Mouse (Mus musculus) B cell, adult 2 months (primary cell): ENCODE data around the gene Nid1.
A peak's percentile ranks its signal among the peaks of the same experiment; 100 is the strongest.
"Not testable (repeated sequence)": the region's sequence is repeated elsewhere in the genome, so short reads cannot be mapped to it uniquely, and the experiment has no call there.

Experiments
- DNase-seq, 2 experiments: peaks; one replicate each; pipeline ENCODE4 v3.0.0; 2022

Nid1 gene

DNA sequence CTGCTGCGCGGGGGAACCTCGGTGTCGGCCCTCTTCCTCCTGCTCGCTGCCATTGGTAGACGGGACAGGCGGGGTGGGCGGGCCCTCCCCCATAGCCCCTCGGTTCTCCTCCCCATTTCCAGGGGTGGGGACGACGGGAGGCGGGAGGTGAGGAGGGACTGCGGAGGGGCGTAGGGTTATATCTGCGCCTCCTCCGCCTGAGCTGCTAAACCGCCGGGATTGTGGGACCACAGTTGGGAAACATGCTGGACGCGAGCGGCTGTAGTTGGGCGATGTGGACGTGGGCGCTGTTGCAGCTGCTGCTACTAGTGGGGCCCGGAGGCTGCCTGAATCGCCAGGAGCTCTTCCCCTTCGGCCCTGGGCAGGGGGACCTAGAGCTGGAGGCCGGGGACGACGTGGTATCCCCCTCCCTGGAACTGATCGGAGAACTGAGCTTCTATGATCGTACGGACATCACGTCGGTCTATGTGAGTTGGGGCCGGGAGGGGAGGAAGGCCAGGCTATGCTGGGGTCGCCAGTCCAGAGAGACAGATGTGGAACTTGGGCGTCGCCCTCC lies at the start of gene Nid1:
TSS of gene Nid1 (plus strand) at position 92 of the 556 bp plus-strand sequence.
- DNase-seq: not testable (repeated sequence)

DNA sequence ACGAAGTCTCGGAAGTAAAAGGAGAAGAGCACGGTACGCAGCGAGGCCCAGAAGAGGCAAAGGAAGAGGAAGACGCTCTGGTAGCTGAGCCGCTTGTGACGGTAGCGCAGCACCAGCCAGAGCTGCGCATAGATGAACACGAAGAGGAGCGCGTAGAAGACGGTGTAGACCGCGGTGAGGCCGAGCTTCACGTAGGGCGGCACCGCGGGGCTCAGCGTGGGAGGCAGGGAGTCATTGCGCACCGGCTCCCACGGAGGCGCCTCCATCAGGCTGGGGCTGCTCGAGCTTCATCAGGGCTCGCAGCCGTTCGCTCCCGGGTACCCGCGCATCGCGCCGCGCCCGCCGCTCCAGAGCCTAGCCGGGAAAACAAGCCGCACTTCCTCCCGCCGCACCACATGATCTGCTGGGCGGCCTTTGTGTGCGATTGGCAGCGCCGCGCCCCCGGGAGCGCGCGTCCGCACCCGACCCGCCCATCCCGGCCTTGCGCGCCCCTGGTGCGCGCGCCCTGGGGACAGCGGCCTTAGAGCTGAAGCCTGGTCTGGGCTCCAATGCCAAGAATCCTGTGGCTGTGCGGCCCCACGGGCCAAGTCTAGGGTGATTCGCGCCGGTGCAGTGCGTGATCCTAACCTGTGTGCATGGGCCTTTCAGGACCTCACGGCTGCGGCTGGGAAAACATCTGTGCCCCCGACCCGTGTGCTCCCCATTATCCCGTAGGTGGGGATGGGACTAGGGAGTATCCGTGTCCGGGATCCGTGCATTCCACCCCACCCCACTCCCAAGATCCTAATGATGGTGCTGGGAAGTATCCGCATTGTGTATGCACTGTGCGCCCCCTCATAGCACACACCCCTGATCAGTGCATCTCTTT lies 43.9 kb upstream of the Nid1 start, which contains the start of gene Gpr137b:
TSS of gene Gpr137b (minus strand) at position 787 of the 868 bp plus-strand sequence.
- DNase-seq: peak; percentile 49 to 61

DNA sequence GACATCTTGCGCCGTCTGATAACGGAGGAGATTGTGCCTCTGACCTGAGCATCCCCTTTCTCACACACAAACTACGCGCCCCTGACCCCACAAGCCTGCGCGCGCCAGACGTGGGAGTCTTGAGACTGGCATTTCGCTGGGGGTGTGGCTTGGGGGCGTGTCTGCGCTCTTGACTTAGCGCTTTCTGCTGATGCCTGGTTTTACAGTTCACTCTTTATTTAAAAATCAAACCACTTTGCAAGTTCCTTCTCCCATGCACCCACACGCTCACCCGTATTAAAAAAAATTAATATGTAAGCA lies 43.3 kb upstream of the Nid1 start:
- peak; percentile 37 to 39 for DNase-seq

DNA sequence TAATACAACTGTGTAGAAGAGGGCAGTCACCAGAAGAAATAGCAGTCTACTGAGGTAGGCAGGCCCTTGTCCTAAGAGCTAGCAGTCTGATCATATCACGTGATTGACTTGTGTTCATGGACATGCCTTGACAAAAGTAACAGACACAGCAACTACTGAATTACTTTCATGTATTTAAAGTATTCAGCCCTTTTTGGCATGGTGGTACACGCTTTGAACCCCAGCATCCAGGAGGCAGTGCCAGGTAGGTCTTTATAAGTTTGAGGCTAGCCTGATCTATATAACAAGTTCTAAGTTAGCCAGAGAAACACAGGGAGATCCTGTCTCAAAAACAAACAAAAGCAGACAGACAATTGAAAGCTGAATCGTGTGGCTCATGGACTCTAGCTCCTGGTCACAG lies 36.5 kb upstream of the Nid1 start:
- not testable (repeated sequence) for DNase-seq

DNA sequence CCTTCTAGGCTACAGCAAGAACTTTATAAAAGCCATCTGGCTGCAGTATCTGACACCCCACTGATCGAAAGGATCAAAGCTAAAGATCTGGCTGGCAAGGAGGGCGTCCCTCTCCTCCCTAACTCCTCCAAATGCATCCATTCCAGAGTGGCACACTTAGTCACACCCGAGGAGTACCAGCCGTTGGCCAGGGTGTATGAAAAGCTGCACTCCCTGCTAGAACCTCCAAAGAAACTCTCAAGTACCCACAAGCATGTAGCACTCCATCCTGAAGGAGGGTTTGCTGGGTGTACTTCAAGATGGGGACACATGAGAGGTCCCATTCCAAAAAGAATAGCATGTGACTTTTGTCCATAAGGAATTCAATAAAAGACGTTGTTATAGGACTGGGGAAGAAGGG lies 34.5 kb upstream of the Nid1 start:
- not testable (repeated sequence) for DNase-seq

DNA sequence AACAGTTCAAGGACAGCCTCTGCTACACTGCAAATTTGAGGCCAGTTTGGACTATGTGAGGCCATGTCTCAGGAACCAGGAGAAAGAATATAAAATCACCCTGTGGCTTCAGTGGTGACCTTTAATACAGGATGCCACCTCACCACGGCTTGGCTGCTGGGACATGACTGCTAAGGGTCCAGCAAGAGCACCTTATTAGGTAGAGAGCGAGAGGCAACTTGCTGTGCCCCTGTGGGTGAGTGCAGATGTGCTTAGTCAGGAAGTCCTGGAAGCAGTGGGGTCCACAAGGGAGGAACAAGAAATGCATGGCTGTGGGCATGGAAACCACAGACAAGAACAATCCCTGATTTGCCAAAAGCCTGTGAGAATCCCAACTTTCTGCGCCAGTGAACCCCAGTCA lies 34.0 kb upstream of the Nid1 start:
- not testable (repeated sequence) for DNase-seq

DNA sequence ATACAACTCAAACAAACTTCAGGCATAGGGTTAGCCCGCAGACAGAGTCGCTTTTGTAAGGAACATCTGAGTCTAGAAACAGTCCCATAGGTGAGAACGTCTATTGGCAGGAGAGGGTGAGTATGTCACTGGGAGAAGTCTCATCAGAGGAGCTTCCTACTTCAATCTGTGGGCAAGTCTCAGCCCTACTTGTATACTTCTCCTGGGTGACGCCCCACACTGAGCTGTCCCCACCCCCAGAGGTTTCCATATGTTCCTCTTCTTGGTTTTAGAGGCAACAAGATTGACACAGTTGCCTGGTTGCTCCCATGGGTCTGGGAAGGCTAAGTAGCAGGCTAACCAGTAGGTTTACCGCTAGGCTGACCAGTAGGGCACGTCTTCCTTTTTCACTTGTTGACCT lies 33.5 kb upstream of the Nid1 start:
- not testable (repeated sequence) for DNase-seq

DNA sequence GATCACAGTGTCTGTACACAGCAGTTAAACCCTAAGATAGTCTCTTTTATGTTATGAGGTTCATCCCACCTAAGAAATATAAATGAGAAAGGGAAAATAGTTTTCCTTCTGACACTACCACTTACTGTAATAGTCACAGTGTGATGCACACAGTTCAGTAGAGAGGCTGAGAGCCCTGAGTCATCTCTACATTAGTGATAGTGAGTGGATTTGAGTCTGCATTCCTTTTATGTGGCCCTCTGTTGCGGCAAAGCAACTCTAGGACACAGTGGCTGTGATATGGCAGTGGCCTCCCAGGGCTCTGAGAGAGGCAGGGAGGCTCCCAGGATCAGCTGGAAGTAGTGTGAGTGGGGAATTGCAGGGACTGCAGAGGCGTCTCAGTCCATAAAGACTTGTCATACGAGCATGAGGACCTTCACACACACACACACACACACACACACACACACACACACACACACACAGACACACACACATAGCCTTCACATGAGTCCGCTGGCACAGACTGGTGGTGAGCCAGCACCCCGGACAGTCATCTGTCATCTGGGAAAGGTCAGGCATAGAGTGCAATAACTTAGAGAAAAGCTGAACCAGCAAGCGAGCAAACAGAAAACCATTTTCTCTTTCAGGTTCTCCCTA lies 32.7 kb upstream of the Nid1 start:
- DNase-seq: not testable (repeated sequence)

DNA sequence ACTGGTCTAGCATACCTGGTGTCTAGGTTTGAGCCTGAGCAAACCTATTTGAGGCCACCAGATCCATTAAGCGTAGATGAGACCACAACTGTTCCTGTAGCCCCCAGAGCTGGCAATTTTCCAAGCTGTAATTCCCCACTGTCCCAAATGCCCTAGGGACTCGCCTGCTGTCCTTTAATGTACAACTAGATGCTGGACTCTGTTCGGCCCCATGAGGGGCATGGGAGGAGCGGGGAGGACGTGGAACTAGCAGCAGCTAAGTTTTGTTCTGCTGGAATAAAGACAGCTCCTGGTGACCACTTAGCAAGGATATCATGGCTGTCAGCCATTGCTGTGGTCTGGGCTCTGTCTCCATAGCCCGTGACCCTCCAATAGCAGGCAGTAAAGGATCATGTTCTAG lies 31.8 kb upstream of the Nid1 start:
- DNase-seq: not testable (repeated sequence)

DNA sequence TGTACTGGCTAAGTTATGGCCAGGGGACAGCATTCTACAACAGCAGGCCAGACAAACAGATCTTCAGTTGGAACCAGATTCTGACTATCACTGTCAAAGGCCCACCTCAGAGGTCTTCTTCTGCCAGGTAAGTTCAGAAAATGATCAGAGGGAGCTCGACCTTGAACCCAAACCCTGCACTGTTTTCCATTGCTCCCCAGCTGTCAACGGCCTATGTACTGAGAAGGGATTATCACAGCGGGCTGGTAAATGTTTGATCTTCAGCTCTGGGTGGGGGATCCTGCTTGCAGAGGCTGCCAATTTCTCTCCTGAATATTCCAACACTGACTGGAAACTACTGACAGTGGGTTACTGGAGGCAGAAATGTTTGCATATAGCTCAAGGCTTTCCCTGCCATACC lies 23.1 kb upstream of the Nid1 start:
- no peak for DNase-seq

DNA sequence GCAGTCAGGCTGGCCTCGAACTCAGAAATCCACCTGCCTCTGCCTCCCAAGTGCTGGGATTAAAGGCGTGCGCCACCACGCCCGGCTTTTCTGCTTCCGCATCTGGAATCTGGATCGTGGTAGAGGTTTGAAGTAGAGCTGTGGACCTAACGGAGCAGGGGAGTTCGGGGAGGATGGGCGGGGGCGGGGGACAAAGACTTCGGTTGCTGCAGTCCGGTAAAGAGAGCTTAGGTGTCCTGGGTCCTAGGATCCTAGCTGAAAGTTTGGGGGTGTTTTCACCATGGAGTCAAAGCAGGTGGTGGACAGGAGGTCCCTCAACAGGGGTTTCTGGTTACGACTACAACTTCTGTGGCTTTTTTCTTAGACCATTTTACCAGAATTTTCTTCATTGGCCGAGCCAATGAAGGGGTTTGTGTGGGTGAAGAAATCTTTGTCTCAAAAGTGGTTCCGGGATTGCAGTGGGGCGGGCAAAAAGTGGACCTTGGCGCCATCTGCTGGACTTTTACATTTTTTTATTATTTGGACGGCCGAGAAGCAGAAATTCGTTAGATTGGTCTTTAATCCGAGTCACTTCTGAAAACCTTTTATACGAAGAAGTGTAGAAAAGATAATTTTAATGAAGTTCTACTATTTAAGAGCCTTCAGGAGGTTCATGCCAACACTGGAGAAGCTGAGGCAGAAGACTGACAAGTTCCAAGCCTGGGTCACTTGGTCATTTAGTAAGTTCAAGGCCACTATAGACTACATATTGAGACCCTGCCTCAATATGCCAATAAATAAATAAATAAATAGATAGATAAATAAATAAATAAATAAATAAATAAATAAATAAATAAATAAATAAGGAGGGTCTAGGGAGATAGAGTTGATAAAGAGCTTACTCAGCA lies 22.0 kb upstream of the Nid1 start:
- peak; percentile 74 to 75 for DNase-seq

DNA sequence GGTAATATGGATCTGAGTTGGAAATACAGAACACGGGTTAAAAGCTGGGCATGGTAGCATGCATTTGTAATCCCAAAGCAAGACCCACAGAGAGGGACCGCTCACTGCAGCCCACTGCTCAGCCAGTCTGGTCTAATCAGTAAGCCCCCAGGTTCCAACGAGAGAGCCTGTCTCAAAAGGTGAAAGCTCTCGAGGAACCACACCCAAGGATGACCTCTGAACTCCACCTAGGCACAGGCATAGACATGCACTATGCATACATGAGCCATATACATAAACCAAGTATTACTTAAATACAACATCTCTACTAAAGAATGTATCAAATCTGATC lies 21.4 kb upstream of the Nid1 start:
- not testable (repeated sequence) for DNase-seq

DNA sequence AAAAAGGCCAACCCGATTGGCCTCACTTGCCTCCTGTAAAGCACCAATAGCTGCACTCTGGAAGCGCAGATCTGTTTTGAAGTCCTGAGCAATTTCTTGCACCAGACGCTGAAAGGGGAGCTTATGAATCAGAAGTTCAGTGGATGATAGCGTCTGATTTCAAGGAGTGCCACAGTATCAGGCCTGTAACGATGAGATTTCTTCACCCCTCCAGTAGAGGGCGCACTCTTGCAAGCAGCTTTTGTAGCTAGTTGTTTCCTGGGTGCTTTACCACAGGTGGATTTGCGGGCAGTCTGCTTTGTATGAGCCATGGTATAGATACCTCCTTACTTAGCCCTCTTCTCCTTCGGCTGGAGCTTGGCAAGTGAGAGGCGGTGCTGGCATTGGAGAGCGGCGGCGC lies 18.5 kb upstream of the Nid1 start:
- DNase-seq: peak; percentile 48 to 51

DNA sequence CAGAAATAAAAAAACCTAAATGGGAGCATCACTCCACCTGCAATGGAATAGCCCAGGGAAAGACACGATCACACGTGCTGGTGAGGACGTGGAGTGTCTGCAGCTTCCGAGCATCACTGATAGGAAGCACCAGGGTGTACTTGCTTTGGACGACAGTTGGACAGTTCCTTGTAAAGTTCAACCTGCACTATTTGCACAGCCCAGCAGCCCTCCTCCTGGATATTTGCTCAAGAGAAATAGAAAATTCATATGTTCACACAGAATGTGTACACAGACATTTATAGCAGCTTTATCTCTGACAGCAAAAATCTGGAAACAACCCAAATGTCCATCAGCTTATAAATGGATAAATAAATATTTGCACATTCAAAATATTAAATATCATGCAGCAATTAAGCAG lies 14.1 kb upstream of the Nid1 start:
- not testable (repeated sequence) for DNase-seq

DNA sequence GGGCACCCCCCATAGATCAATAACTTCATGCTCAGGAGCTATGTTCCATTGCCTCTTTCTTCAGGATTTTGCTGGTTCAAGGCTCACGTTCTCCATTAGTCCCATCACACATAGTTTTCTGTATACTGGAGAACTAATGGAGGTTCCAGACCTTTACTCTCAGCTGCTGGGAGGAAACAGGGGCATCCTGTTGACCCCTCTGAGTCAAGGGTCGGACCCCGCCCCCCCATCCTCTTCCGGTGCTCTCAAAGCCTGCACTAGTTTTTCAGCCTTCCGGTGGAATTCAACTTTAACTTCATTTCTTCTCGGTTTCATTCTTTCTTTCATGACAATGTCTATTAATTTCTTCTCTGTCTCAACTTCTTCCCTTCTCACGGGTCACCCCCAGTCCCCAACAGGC lies 1.2 kb upstream of the Nid1 start:
- not testable (repeated sequence) for DNase-seq

DNA sequence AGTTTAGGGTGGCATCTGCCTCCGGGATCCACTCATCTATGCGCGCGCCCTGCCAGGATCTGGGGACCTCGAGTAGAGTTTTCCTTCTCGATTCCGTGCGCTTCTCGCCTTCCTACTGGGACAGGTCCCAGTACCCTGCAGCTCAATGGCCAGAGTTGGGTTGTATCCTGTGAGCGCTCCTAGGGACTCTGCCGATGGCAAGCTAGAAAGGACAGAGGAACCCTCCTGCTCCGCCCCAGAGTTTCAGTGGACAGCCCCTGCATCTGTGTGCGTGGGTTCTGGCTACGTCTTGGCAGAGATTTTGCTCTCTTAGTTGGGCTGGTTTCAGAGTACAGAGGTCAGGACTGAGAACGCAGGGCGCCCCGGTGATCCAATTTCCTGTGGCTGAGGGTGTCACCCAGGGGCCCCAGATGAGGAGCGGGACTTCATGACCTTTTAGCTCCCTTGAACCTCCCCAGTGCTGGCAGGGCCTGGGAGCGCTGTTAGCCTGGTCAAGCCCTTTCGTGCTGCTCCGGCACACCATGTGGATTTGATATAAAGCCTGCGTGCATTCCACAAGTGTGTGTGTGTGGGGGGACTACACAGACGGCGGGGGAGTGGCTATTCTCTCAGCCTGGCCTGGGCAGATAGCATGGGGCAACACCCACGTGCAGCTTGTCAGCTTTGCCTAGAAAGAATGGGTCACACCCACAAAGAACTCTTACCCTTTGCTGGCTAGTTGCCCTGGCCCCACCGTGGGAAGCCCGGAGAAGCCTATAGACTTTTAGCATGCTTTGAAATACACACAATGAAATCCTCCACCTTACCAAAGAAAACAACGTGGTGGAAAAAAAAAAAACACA lies 982 bp downstream of the Nid1 start:
- DNase-seq: not testable (repeated sequence)

DNA sequence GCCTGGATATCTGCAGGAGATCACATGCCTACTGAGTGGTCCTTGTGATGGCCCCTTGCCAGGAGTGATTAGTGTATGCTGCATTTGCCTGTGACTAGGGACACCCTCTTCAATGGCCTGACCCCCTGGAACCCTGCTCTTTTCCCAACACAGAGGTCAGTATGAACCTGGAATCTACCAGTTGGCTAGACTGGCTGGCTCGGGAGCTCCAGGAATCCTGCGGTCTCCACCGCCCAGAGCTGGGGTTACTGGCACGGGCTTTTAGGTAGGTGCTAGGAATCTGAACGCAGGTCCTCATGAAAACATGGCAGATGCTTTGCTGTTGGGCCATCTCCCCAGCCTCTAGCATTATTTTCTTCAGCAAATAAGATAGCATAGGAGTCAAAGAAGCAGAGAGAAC lies 8.2 kb downstream of the Nid1 start:
- DNase-seq: not testable (repeated sequence)

DNA sequence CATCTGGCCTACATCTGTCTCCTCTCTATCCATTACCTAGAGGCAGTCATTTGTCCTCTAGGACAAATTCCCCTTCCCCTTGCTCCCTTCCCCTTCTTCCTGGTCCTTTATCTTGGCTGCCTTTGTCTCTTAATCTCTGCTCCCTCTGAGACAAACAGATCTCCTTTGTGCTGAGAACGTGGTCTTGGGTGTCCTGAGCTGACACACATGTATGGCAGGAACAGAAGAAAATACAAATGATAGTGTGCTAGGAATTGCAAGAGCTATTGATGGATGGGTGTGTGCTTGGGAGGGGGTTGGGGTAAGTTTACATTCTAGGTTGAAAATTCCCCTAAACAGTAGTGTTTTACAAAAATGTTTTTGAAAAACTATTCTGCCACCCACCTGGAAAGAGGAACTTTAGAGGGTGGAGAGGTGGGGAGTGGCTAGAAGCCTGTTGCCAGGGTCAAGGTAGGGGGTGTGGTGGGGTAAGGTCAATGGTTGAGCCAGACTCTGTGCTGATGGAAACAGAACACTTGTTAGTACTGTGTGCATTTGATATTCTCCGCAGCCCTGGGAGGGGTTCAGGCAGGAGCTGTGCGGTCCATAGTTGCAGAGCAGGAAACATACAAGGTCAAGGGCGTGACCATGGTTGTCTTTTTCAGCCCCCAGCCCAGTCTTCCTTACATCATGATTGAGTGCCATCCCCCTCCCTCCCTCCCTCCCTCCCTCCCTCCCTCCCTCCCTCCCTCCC lies 9.5 kb downstream of the Nid1 start:
- peak; percentile 28 to 38 for DNase-seq

DNA sequence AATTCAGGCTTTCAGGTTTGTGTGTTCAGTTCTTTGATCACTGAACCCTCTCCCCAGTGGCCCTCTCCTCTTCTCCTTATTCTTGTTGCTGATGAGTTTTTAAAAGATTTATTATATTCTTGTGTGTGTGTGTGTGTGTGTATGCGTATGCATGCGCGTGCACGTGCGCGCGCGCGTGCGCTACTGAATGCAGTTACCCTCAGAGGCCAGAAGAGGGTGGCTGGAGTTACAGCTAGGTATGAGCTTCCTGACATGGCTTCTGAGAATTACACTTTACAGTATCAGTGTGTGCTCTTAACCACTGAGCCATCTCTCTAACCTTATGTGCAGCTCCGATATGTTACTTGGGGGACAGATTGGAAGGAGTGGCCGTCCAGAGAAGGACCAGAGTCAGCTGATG lies 12.6 kb downstream of the Nid1 start:
- DNase-seq: not testable (repeated sequence)

DNA sequence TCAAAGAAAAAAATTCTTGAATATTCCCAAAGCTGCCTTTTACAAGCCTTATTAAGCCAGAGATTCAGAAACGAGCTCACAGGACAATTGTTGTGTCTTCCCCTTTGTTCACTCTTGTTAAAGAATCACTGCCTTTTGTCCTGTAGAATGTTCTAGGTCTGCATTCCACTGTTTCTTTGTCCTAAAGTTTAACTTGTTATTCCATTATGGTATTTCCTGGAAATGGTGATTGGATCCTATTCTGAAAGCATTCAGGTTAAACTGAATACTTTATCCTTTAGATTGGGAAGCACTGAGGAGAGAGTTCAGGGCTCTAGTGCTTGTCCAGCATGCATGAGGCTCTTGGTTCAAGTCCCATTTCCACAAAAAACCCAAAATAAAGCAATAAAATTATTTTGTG lies 13.6 kb downstream of the Nid1 start:
- not testable (repeated sequence) for DNase-seq

DNA sequence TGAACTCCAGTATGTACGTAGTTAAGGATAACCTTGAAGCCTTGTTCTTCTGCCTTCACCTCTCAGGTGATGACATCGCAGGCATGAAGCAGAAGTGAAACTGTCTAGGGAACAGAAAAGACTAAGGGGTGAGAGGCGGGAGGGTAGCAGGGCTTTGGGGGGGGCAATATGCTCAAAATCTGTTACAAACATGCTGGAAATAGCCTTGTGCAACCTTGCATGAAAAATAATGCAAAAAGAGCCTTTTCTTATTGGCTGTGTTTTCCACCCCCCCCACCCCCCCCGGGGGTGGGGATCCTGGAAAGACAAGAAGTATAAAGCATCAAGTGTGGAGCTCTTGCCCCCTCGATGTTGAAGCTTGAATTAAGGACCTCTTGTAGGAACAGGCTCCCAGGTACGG lies 16.0 kb downstream of the Nid1 start:
- DNase-seq: peak; percentile 63 to 66
